Mouse (Mus musculus): ENCODE measurements around the gene Ribc1.

DNA sequence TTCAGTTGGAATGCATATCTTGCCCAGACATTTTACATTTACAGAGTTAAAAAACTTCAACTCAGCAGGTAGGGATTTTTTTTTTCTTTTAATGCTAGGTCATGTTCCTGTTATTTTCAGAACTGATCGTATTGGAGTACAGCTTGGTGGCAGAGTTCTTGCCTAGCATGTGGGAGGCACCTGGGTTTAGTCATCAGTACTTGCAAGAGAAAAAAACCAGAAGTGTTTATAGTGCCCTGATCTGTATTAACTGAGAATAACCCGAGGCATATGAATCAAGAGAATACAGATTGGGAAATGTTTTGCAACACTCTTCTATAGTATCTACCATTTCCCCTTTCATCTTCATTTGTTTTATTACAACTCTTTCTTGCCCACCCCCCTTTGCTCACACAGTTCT, 13.2 kb downstream of the Ribc1 start:
- TF ChIP-seq CTCF (IDR thresholded peaks at IDR 0.05; ENCODE audit: low read depth) (no peak), EP300 (IDR thresholded peaks at IDR 0.05; ENCODE audit: low read depth) (no peak)
